Mouse (Mus musculus): ENCODE data around the gene Scap. TPM values are rescaled to one million over a fixed set of nuclear protein-coding genes. Genes with fewer than 3 reads are reported as not detected.
"Not testable (repeated sequence)": the region's sequence is repeated elsewhere in the genome, so short reads cannot be mapped to it uniquely, and the experiment has no call there.

Gene Scap
- total RNA-seq, 2 experiments from 2014 or later: 97.0 to 107 TPM

GRCm38 (mm10) chr9:110362337-110362736, 29.2 kb downstream of the Scap start:
- intact Hi-C loops (cut with DNase I): no loop called here
- no peak for DNase-seq (ENCODE audit: extremely low spot score in 1 of 2, low spot score in 2 of 2)
- TF ChIP-seq CTCF (IDR thresholded peaks at IDR 0.05): no peak
- no peak overlapping the region for H3K27ac ChIP-seq
- no peak overlapping the region for H3K4me3 ChIP-seq

GRCm38 (mm10) chr9:110366746-110367145, 33.7 kb downstream of the Scap start:
- no peak overlapping the region for H3K27ac ChIP-seq
- DNase-seq (ENCODE audit: extremely low spot score in 1 of 2, low spot score in 2 of 2): no peak
- no peak overlapping the region for H3K4me3 ChIP-seq
- intact Hi-C loops (cut with DNase I): no loop called here
- TF ChIP-seq CTCF (IDR thresholded peaks at IDR 0.05): no peak

- intact Hi-C loops (cut with DNase I): no loop called here
- Histone ChIP-seq H3K4me3 (no peak overlapping the region), H3K27ac (no peak overlapping the region)
- TF ChIP-seq CTCF (IDR thresholded peaks at IDR 0.05): no peak
- no peak for DNase-seq (ENCODE audit: extremely low spot score in 1 of 2, low spot score in 2 of 2)
These were observed 36.8 kb downstream of the Scap start for GRCm38 (mm10) chr9:110369860-110370259.

- Histone ChIP-seq H3K4me3 (no peak overlapping the region), H3K27ac (no peak overlapping the region)
- intact Hi-C loops (cut with DNase I): no loop called here
- DNase-seq (ENCODE audit: extremely low spot score in 1 of 2, low spot score in 2 of 2): no peak
- no peak for TF ChIP-seq CTCF (IDR thresholded peaks at IDR 0.05)
These were observed 40.8 kb downstream of the Scap start for GRCm38 (mm10) chr9:110373871-110374270.

GRCm38 (mm10) chr9:110375668-110376067, 42.6 kb downstream of the Scap start:
- no peak for TF ChIP-seq CTCF (IDR thresholded peaks at IDR 0.05)
- H3K27ac ChIP-seq: no peak overlapping the region
- intact Hi-C loops (cut with DNase I): loop anchor here (5.0 kb wide), 1 partner anchor 43 kb away; the partner anchor contains the start of gene Scap

GRCm38 (mm10) chr9:110377655-110378054, 44.6 kb downstream of the Scap start:
- H3K27ac ChIP-seq; H3K4me3 ChIP-seq; DNase-seq (ENCODE audit: extremely low spot score in 1 of 2, low spot score in 2 of 2): not testable (repeated sequence)
- intact Hi-C loops (cut with DNase I): loop anchor here (5.0 kb wide), 1 partner anchor 45 kb away; the partner anchor contains the start of gene Scap

More at GRCm38 (mm10) chr9:110375668-110376067, 42.6 kb downstream of the Scap start:
- no peak for DNase-seq (ENCODE audit: extremely low spot score in 1 of 2, low spot score in 2 of 2)
- H3K4me3 ChIP-seq: no peak overlapping the region

GRCm38 (mm10) chr9:110379361-110379760, 46.3 kb downstream of the Scap start:
- Histone ChIP-seq H3K27ac (no peak overlapping the region), H3K4me3 (no peak overlapping the region)
- no peak for TF ChIP-seq CTCF (IDR thresholded peaks at IDR 0.05)
- intact Hi-C loops (cut with DNase I): loop anchor here (5.0 kb wide), 1 partner anchor 47 kb away; the partner anchor contains the start of gene Scap
- DNase-seq (ENCODE audit: extremely low spot score in 1 of 2, low spot score in 2 of 2): no peak

- H3K4me3 ChIP-seq: no peak overlapping the region
These were observed 47.6 kb downstream of the Scap start for GRCm38 (mm10) chr9:110380662-110381061.

GRCm38 (mm10) chr9:110381292-110381691, 48.2 kb downstream of the Scap start:
- intact Hi-C loops (cut with DNase I): no loop called here
- Histone ChIP-seq H3K4me3 (no peak overlapping the region), H3K27ac (no peak overlapping the region)
- DNase-seq (ENCODE audit: extremely low spot score in 1 of 2, low spot score in 2 of 2): no peak
- no peak for TF ChIP-seq CTCF (IDR thresholded peaks at IDR 0.05)

More at GRCm38 (mm10) chr9:110380662-110381061, 47.6 kb downstream of the Scap start:
- H3K27ac ChIP-seq: no peak overlapping the region
- DNase-seq (ENCODE audit: extremely low spot score in 1 of 2, low spot score in 2 of 2): no peak
- no peak for TF ChIP-seq CTCF (IDR thresholded peaks at IDR 0.05)
- intact Hi-C loops (cut with DNase I): no loop called here

GRCm38 (mm10) chr9:110384369-110384929, 51.4 kb downstream of the Scap start:
- no peak for TF ChIP-seq CTCF (IDR thresholded peaks at IDR 0.05)
- no peak overlapping the region for H3K27ac ChIP-seq
- no peak overlapping the region for H3K4me3 ChIP-seq
- intact Hi-C loops (cut with DNase I): no loop called here
- DNase-seq (ENCODE audit: extremely low spot score in 1 of 2, low spot score in 2 of 2): no peak

GRCm38 (mm10) chr9:110388011-110388410, 54.9 kb downstream of the Scap start:
- intact Hi-C loops (cut with DNase I): no loop called here

GRCm38 (mm10) chr9:110390843-110391242, 57.8 kb downstream of the Scap start:
- TF ChIP-seq CTCF (IDR thresholded peaks at IDR 0.05): no peak
- H3K27ac ChIP-seq: no peak overlapping the region
- intact Hi-C loops (cut with DNase I): no loop called here
- DNase-seq (ENCODE audit: extremely low spot score in 1 of 2, low spot score in 2 of 2): no peak
- H3K4me3 ChIP-seq: no peak overlapping the region

More at GRCm38 (mm10) chr9:110388011-110388410, 54.9 kb downstream of the Scap start:
- no peak for TF ChIP-seq CTCF (IDR thresholded peaks at IDR 0.05)
- H3K27ac ChIP-seq: no peak overlapping the region
- H3K4me3 ChIP-seq: no peak overlapping the region
- no peak for DNase-seq (ENCODE audit: extremely low spot score in 1 of 2, low spot score in 2 of 2)

GRCm38 (mm10) chr9:110393295-110393694, 60.2 kb downstream of the Scap start:
- Histone ChIP-seq H3K27ac (no peak overlapping the region), H3K4me3 (no peak overlapping the region)
- TF ChIP-seq CTCF (IDR thresholded peaks at IDR 0.05): no peak
- DNase-seq (ENCODE audit: extremely low spot score in 1 of 2, low spot score in 2 of 2): no peak
- intact Hi-C loops (cut with DNase I): no loop called here

Measured in left cerebral cortex, adult 2 months (tissue).